Mouse (Mus musculus) ES-E14 (cell line): ENCODE measurements around the gene Itpk1. TPM values are rescaled to one million over a fixed set of nuclear protein-coding genes. Genes with fewer than 3 reads are reported as not detected.

Source experiments
- DNase-seq: peaks from one replicate; pipeline ENCODE4 v3.0.0-alpha.2; 2013; ENCODE audit warnings: low read depth, low spot score
- H3K27ac ChIP-seq: 2 replicates; pipeline ENCODE4 v1.5.1; 2012; ENCODE audit warnings: low read depth, mild to moderate bottlenecking, low read length, moderate library complexity, mixed read lengths; ENCODE audit not compliant: poor library complexity, insufficient read depth, severe bottlenecking
- H3K36me3 ChIP-seq: 2 replicates; pipeline ENCODE4 v1.6.1; 2012; ENCODE audit warnings: mild to moderate bottlenecking, low read length, moderate library complexity, mixed read lengths; ENCODE audit not compliant: control insufficient read depth, poor library complexity, insufficient read depth, severe bottlenecking
- H3K4me1 ChIP-seq, 2 experiments: fragments of 150-350 bp in 1 of 2; sonication (generic) in 1 of 2; 2 replicates each; pipeline ENCODE4 v1.6.1; 2012; ENCODE audit warnings: low read length in 2 of 2, mild to moderate bottlenecking in 1 of 2, mixed read lengths in 1 of 2; ENCODE audit not compliant: control insufficient read depth in 2 of 2, insufficient read depth in 2 of 2, poor library complexity in 1 of 2
- H3K4me3 ChIP-seq, 2 experiments: fragments of 150-350 bp in 1 of 2; sonication (generic) in 1 of 2; 2 replicates each; pipeline ENCODE4 v1.5.1; 2012; ENCODE audit warnings: low read length in 2 of 2, low read depth in 1 of 2, mild to moderate bottlenecking in 1 of 2, mixed read lengths in 1 of 2; ENCODE audit not compliant: insufficient read depth in 1 of 2, poor library complexity in 1 of 2, severe bottlenecking in 1 of 2
- H3K9ac ChIP-seq: 2 replicates; pipeline ENCODE4 v1.6.1; 2012; ENCODE audit warnings: low read depth, mild to moderate bottlenecking, low read length, mixed read lengths; ENCODE audit not compliant: poor library complexity, insufficient read depth, severe bottlenecking
- H3K9me3 ChIP-seq: fragments of 150-350 bp; sonication (generic); 2 replicates; pipeline ENCODE4 v1.6.1; 2012; ENCODE audit warnings: low read depth, mild to moderate bottlenecking, low read length; ENCODE audit not compliant: control insufficient read depth, insufficient read depth
- CHD2 ChIP-seq: IDR thresholded peaks from 2 replicates; pipeline ENCODE4 v1.6.1; 2014; ENCODE audit warnings: mild to moderate bottlenecking, low read depth, low read length, inconsistent platforms
- HCFC1 ChIP-seq: IDR thresholded peaks from 2 replicates; pipeline ENCODE4 v1.6.1; 2012; ENCODE audit warnings: low read length, inconsistent platforms, borderline replicate concordance; ENCODE audit not compliant: insufficient read depth
- MAFK ChIP-seq: IDR thresholded peaks from 2 replicates; pipeline ENCODE4 v1.6.1; 2014; ENCODE audit warnings: mild to moderate bottlenecking, low read depth, low read length, inconsistent platforms; ENCODE audit not compliant: insufficient read depth
- ZC3H11A ChIP-seq: IDR thresholded peaks from 2 replicates; pipeline ENCODE4 v1.6.1; 2012; ENCODE audit warnings: low read depth, mild to moderate bottlenecking, inconsistent platforms, low read length, borderline replicate concordance
- ZNF384 ChIP-seq: IDR thresholded peaks from 2 replicates; pipeline ENCODE4 v1.6.1; 2012; ENCODE audit warnings: low read depth, low read length, inconsistent platforms
- in situ Hi-C, 2 experiments: fragments of 600-800 bp; cut with MboI; formaldehyde crosslinking; loops; one replicate each; pipeline ENCODE4 v1.15.1; 2025; ENCODE audit warnings: low sequenced_read_pairs in 2 of 2, inconsistent platforms in 1 of 2; ENCODE audit not compliant: unreplicated experiment in 2 of 2
- total RNA-seq: library from RNA; depleted of rRNA; stranded (reverse); fragments of 300-350 nt; gene quantifications from 2 replicates; pipeline ENCODE4 v1.2.3, GENCODE M21; 2012

The Itpk1 gene
- total RNA-seq, 1 experiment, result 33.1 TPM

- Histone ChIP-seq H3K9me3 (no peaks in the 10 kb centered on the region), H3K9ac (no peak overlapping the region), H3K4me1 (peaks cover 0 to 9% of the 10 kb centered on the region in 2 experiments; a peak in 2 of 4 replicates), H3K4me3 (no peak overlapping the region), H3K36me3 (peaks cover 14% of the 10 kb centered on the region), H3K27ac (no peak overlapping the region)
- in situ Hi-C loops, result no loop called here
- no peak for TF ChIP-seq ZC3H11A
- TF ChIP-seq ZNF384, result no peak
- no peak for TF ChIP-seq CHD2
- TF ChIP-seq HCFC1, result no peak
- TF ChIP-seq MAFK, result no peak
- DNase-seq, result no peak
Measured at GRCm38 (mm10) chr12:102660906-102661651, 43.7 kb downstream of the Itpk1 start.

GRCm38 (mm10) chr12:102653003-102653402, 51.7 kb downstream of the Itpk1 start:
- DNase-seq, result no peak
- Histone ChIP-seq H3K4me1 (peaks cover 2 to 18% of the 10 kb centered on the region in 2 experiments; a peak in 2 of 4 replicates), H3K27ac (no peak overlapping the region), H3K9ac (no peak overlapping the region), H3K9me3 (no peaks in the 10 kb centered on the region), H3K36me3 (peaks cover under 1% of the 10 kb centered on the region; the same call in 1 of the 2 replicates), H3K4me3 (no peak overlapping the region)
- TF ChIP-seq CHD2 (no peak), ZNF384 (no peak), HCFC1 (no peak), ZC3H11A (no peak), MAFK (no peak)
- in situ Hi-C loops, result no loop called here

- Histone ChIP-seq H3K36me3 (no peaks in the 10 kb centered on the region; the same call in 1 of the 2 replicates), H3K9me3 (no peaks in the 10 kb centered on the region), H3K9ac (no peak overlapping the region), H3K4me1 (peaks cover 2 to 20% of the 10 kb centered on the region in 2 experiments; a peak in 2 of 4 replicates), H3K4me3 (no peak overlapping the region), H3K27ac (no peak overlapping the region)
- in situ Hi-C loops, result no loop called here
- DNase-seq, result no peak
- no peak for TF ChIP-seq HCFC1
- no peak for TF ChIP-seq MAFK
- no peak for TF ChIP-seq ZNF384
Measured at GRCm38 (mm10) chr12:102652420-102652819, 52.3 kb downstream of the Itpk1 start.

- DNase-seq, result no peak
- no peak for TF ChIP-seq CHD2
- TF ChIP-seq MAFK, result no peak
- H3K9me3 ChIP-seq, result no peaks in the 10 kb centered on the region
- no peak overlapping the region for H3K9ac ChIP-seq
- H3K4me3 ChIP-seq, result no peak overlapping the region
- in situ Hi-C loops, result no loop called here
- no peak overlapping the region for H3K27ac ChIP-seq
- H3K36me3 ChIP-seq, result no peaks in the 10 kb centered on the region; the same call in 1 of the 2 replicates
- peaks cover 2 to 22% of the 10 kb centered on the region in 2 experiments; a peak in 2 of 4 replicates for H3K4me1 ChIP-seq
Measured at GRCm38 (mm10) chr12:102651871-102652270, 52.9 kb downstream of the Itpk1 start.
